Mouse (Mus musculus) CD4-positive, CD25-positive, alpha-beta regulatory T cell (primary cell): ENCODE measurements around the gene Tmem132d. TPM values are rescaled to one million over a fixed set of nuclear protein-coding genes. Genes with fewer than 3 reads are reported as not detected.

Source experiments
- polyA plus RNA-seq: library from polyadenylated mRNA; unstranded; fragments of 100-300 nt; shearing (Covaris generic); gene quantifications from one replicate; pipeline ENCODE4 v1.2.1, GENCODE M21; 2017

The Tmem132d gene
- polyA plus RNA-seq, result not detected

DNA sequence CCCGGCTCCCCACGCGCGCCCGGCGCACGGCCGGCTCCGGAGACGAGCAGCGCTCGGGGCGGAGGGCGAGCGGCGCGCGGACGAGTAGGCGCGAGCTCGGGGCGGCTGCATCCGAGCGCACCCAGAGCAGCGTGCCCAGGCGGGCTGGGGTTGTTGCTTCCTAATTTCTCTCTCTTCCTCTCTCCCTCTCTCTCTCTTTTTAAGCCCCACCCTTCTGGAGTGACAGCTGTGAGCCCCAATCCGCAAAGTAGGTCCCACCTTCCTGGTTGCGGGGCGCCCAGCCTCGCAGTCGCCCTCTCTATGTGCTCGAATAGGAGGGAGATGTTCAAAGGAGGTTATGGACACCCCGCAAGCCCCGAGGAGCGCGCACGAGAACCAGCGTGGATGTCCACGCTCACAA is at the start of gene Tmem132d:
Tmem132d (minus strand) TSS at position 162 of the 400 bp plus-strand sequence.

Other genes starting within 250 kb of the Tmem132d start
- gene Fzd10, start 167.8 kb upstream of the Tmem132d start, polyA plus RNA-seq, result 0.14 TPM